Mouse (Mus musculus) MEL (cell line): ENCODE measurements around the gene Slc1a1. TPM values are rescaled to one million over a fixed set of nuclear protein-coding genes. Genes with fewer than 3 reads are reported as not detected.

Source experiments
- DNase-seq: peaks from one replicate; pipeline ENCODE4 v3.0.0; 2011; ENCODE audit warnings: low read depth, low spot score
- H3K27ac ChIP-seq: 2 replicates; pipeline ENCODE4 v1.5.1; 2012; ENCODE audit warnings: low read depth, mild to moderate bottlenecking, control low read depth, low read length, moderate library complexity; ENCODE audit not compliant: control insufficient read depth
- H3K27me3 ChIP-seq, 2 experiments: fragments of 150-350 bp in 1 of 2; sonication (generic) in 1 of 2; 2 replicates each; pipeline ENCODE4 v1.6.1; 2012; ENCODE audit warnings: low read length in 2 of 2, mild to moderate bottlenecking in 2 of 2, improper control_type of control experiment in 1 of 2, moderate library complexity in 1 of 2; ENCODE audit not compliant: insufficient read depth in 2 of 2, control insufficient read depth in 1 of 2
- H3K36me3 ChIP-seq, 2 experiments: 2 replicates each; pipeline ENCODE4 v1.6.1; 2012 to 2014; ENCODE audit warnings: low read length in 2 of 2, improper control_type of control experiment in 1 of 2, inconsistent platforms in 1 of 2, mild to moderate bottlenecking in 1 of 2; ENCODE audit not compliant: insufficient read depth in 2 of 2, control insufficient read depth in 1 of 2
- H3K4me1 ChIP-seq, 2 experiments: fragments of 150-350 bp in 1 of 2; sonication (generic) in 1 of 2; 2 replicates each; pipeline ENCODE4 v1.6.1; 2012; ENCODE audit warnings: low read length in 2 of 2, improper control_type of control experiment in 1 of 2, mild to moderate bottlenecking in 1 of 2; ENCODE audit not compliant: insufficient read depth in 2 of 2, control insufficient read depth in 1 of 2
- H3K4me3 ChIP-seq, 2 experiments: fragments of 150-350 bp in 1 of 2; sonication (generic) in 1 of 2; 2 replicates each; pipeline ENCODE4 v1.5.1; 2012; ENCODE audit warnings: low read depth in 2 of 2, low read length in 2 of 2, mild to moderate bottlenecking in 2 of 2, moderate library complexity in 2 of 2, control low read depth in 1 of 2, improper control_type of control experiment in 1 of 2; ENCODE audit not compliant: control insufficient read depth in 1 of 2, insufficient read depth in 1 of 2
- H3K79me2 ChIP-seq: 2 replicates; pipeline ENCODE4 v1.6.1; 2012; ENCODE audit warnings: mild to moderate bottlenecking, low read length, moderate library complexity; ENCODE audit not compliant: control insufficient read depth, poor library complexity, insufficient read depth
- H3K9ac ChIP-seq: 2 replicates; pipeline ENCODE4 v1.6.1; 2012; ENCODE audit warnings: low read depth, mild to moderate bottlenecking, control low read depth, low read length, moderate library complexity; ENCODE audit not compliant: control insufficient read depth, poor library complexity, severe bottlenecking
- H3K9me3 ChIP-seq: fragments of 150-350 bp; sonication (generic); replicated peaks from 2 replicates; pipeline ENCODE4 v1.6.1; 2012; ENCODE audit warnings: mild to moderate bottlenecking, low read length, improper control_type of control experiment, moderate library complexity; ENCODE audit not compliant: insufficient read depth
- CHD2 ChIP-seq: IDR thresholded peaks from 2 replicates; pipeline ENCODE4 v1.6.1; 2011; ENCODE audit warnings: low read length, improper control_type of control experiment
- CTCF ChIP-seq, 3 experiments: IDR thresholded peaks in 2 of 3; conservative IDR thresholded peaks in 1 of 3; 2 replicates each; pipeline ENCODE4 v1.5.1; 2011 to 2012; ENCODE audit warnings: low read length in 3 of 3, low read depth in 2 of 3, mild to moderate bottlenecking in 2 of 3, improper control_type of control experiment in 1 of 3, inconsistent platforms in 1 of 3, mixed read lengths in 1 of 3, moderate library complexity in 1 of 3; ENCODE audit not compliant: control insufficient read depth in 1 of 3, insufficient read depth in 1 of 3, poor library complexity in 1 of 3, severe bottlenecking in 1 of 3
- ETS1 ChIP-seq: IDR thresholded peaks from 2 replicates; pipeline ENCODE4 v1.6.1; 2012; ENCODE audit warnings: low read depth, mild to moderate bottlenecking, inconsistent platforms, low read length, improper control_type of control experiment, moderate library complexity
- GATA1 ChIP-seq: IDR thresholded peaks from 2 replicates; pipeline ENCODE4 v1.6.1; 2011; ENCODE audit warnings: low read depth, low read length, improper control_type of control experiment
- HCFC1 ChIP-seq: IDR thresholded peaks from 2 replicates; pipeline ENCODE4 v1.6.1; 2012; ENCODE audit warnings: low read depth, mild to moderate bottlenecking, inconsistent platforms, low read length, improper control_type of control experiment, moderate library complexity
- MAFK ChIP-seq: IDR thresholded peaks from 2 replicates; pipeline ENCODE4 v1.6.1; 2011; ENCODE audit warnings: low read depth, mild to moderate bottlenecking, low read length, improper control_type of control experiment, borderline replicate concordance
- MAX ChIP-seq: IDR thresholded peaks from 2 replicates; pipeline ENCODE4 v1.6.1; 2011; ENCODE audit warnings: low read length, improper control_type of control experiment
- MEF2A ChIP-seq: IDR thresholded peaks from 2 replicates; pipeline ENCODE4 v1.6.1; 2014; ENCODE audit warnings: low read depth, mild to moderate bottlenecking, inconsistent platforms, low read length, improper control_type of control experiment; ENCODE audit not compliant: poor library complexity, insufficient replicate concordance, severe bottlenecking; ENCODE audit errors: extremely low read depth
- MYB ChIP-seq: IDR thresholded peaks from 2 replicates; pipeline ENCODE4 v1.6.1; 2011; ENCODE audit warnings: mild to moderate bottlenecking, low read depth, low read length, improper control_type of control experiment
- MYC ChIP-seq: IDR thresholded peaks from 2 replicates; pipeline ENCODE4 v1.6.1; 2011; ENCODE audit warnings: low read depth, mild to moderate bottlenecking, low read length, improper control_type of control experiment, moderate library complexity
- NELFE ChIP-seq: IDR thresholded peaks from 2 replicates; pipeline ENCODE4 v1.6.1; 2011; ENCODE audit warnings: low read depth, low read length, improper control_type of control experiment
- POLR2A ChIP-seq, 2 experiments: IDR thresholded peaks; 2 replicates each; pipeline ENCODE4 v1.6.1; 2011 to 2012; ENCODE audit warnings: low read length in 2 of 2, mild to moderate bottlenecking in 2 of 2, control low read depth in 1 of 2, improper control_type of control experiment in 1 of 2, low read depth in 1 of 2, moderate library complexity in 1 of 2; ENCODE audit not compliant: control insufficient read depth in 1 of 2, insufficient read depth in 1 of 2, poor library complexity in 1 of 2
- RCOR1 ChIP-seq: IDR thresholded peaks from 2 replicates; pipeline ENCODE4 v1.6.1; 2012; ENCODE audit warnings: low read depth, mild to moderate bottlenecking, inconsistent platforms, low read length, improper control_type of control experiment
- SIN3A ChIP-seq: IDR thresholded peaks from 2 replicates; pipeline ENCODE4 v1.6.1; 2012; ENCODE audit warnings: low read length, improper control_type of control experiment, inconsistent platforms
- SMC3 ChIP-seq: IDR thresholded peaks from 2 replicates; pipeline ENCODE4 v1.6.1; 2011; ENCODE audit warnings: low read depth, low read length, improper control_type of control experiment
- TBP ChIP-seq: IDR thresholded peaks from 2 replicates; pipeline ENCODE4 v1.8.0; 2011; ENCODE audit warnings: low read depth, low read length, improper control_type of control experiment
- USF1 ChIP-seq: IDR thresholded peaks from 2 replicates; pipeline ENCODE4 v1.6.1; 2014; ENCODE audit warnings: low read depth, mild to moderate bottlenecking, inconsistent platforms, low read length, improper control_type of control experiment, moderate library complexity
- USF2 ChIP-seq, 2 experiments: IDR thresholded peaks; 2 replicates each; pipeline ENCODE4 v1.6.1; 2011 to 2012; ENCODE audit warnings: improper control_type of control experiment in 2 of 2, low read length in 2 of 2, borderline replicate concordance in 1 of 2, inconsistent platforms in 1 of 2, low read depth in 1 of 2, mild to moderate bottlenecking in 1 of 2; ENCODE audit not compliant: insufficient read depth in 1 of 2
- ZNF384 ChIP-seq: IDR thresholded peaks from 2 replicates; pipeline ENCODE4 v1.6.1; 2012; ENCODE audit warnings: low read depth, mild to moderate bottlenecking, inconsistent platforms, low read length, improper control_type of control experiment
- polyA plus RNA-seq, 2 experiments: library from polyadenylated mRNA; stranded (reverse) in 1 of 2; unstranded in 1 of 2; fragments of >175 nt in 1 of 2; fragments of >200 nt in 1 of 2; gene quantifications; 2 replicates each; pipeline versions ENCODE4 v1.2.1 to v1.2.4; 2012; ENCODE audit warnings: low replicate concordance in 2 of 2, low read depth in 1 of 2; ENCODE audit not compliant: insufficient read length in 2 of 2, insufficient read depth in 1 of 2, missing spikeins in 1 of 2
- total RNA-seq: library from RNA; depleted of rRNA; stranded (reverse); fragments of 300-350 nt; gene quantifications from 2 replicates; pipeline ENCODE4 v1.2.3, GENCODE M21; 2012

The Slc1a1 gene
- total and polyA plus RNA-seq, 3 experiments, result 0.07 TPM; not detected in 2

- H3K79me2 ChIP-seq, result no peaks in the 10 kb centered on the region
- DNase-seq, result no peak
- no peaks in the 10 kb centered on the region for H3K9me3 ChIP-seq
- H3K4me1 ChIP-seq, result no peaks in the 10 kb centered on the region
- H3K9ac ChIP-seq, result no peak overlapping the region
- no peak overlapping the region for H3K4me3 ChIP-seq
- no peaks in the 10 kb centered on the region for H3K27me3 ChIP-seq
- no peak for TF ChIP-seq MEF2A
- TF ChIP-seq MYC, result no peak
- TF ChIP-seq SMC3, result no peak
- no peak for TF ChIP-seq ETS1
- no peak overlapping the region for H3K27ac ChIP-seq
- no peaks in the 10 kb centered on the region for H3K36me3 ChIP-seq
Measured at GRCm38 (mm10) chr19:28827697-28828328, 7.0 kb upstream of the Slc1a1 start.

GRCm38 (mm10) chr19:28831324-28831723 lies 3.5 kb upstream of the Slc1a1 start:
- H3K9me3 ChIP-seq, result no peaks in the 10 kb centered on the region
- no peaks in the 10 kb centered on the region for H3K36me3 ChIP-seq
- no peaks in the 10 kb centered on the region for H3K27me3 ChIP-seq
- no peak for DNase-seq
- H3K9ac ChIP-seq, result no peak overlapping the region
- no peak overlapping the region for H3K27ac ChIP-seq
- no peaks in the 10 kb centered on the region for H3K4me1 ChIP-seq
- no peak overlapping the region for H3K4me3 ChIP-seq
- TF ChIP-seq GATA1, result no peak
- no peak for TF ChIP-seq HCFC1
- TF ChIP-seq CTCF (IDR thresholded peaks at IDR 0.05 in 2 of 3, conservative IDR thresholded peaks at IDR 0.05 in 1 of 3; ENCODE audit: control insufficient read depth in 1 of 3, insufficient read depth in 1 of 3, low read depth in 2 of 3, low read length in 3 of 3, poor library complexity in 1 of 3, severe bottlenecking in 1 of 3), result no peak
- TF ChIP-seq USF1, result no peak
- TF ChIP-seq POLR2A (IDR thresholded peaks at IDR 0.05; ENCODE audit: control insufficient read depth in 1 of 2, insufficient read depth in 1 of 2, low read depth in 1 of 2, low read length in 2 of 2, poor library complexity in 1 of 2), result no peak
- TF ChIP-seq MYB, result no peak
- no peak for TF ChIP-seq TBP
- TF ChIP-seq MEF2A, result no peak
- TF ChIP-seq RCOR1, result no peak
- no peak for TF ChIP-seq CHD2
- no peak for TF ChIP-seq MAX
- no peak for TF ChIP-seq NELFE
- TF ChIP-seq USF2 (IDR thresholded peaks at IDR 0.05; ENCODE audit: borderline replicate concordance in 1 of 2, insufficient read depth in 1 of 2, low read depth in 1 of 2, low read length in 2 of 2), result no peak
- no peak for TF ChIP-seq SIN3A
- no peak for TF ChIP-seq ZNF384
- no peak for TF ChIP-seq MAFK
- H3K79me2 ChIP-seq, result no peaks in the 10 kb centered on the region
